Mouse (Mus musculus) Muller cell, postnatal 12 days (primary cell): Measurements from ENCODE around the gene Olfr731.

Experiments
- DNase-seq: peaks from one replicate; pipeline ENCODE4 v3.0.0-alpha.2; 2015; ENCODE audit errors: inconsistent ontology term

Olfr731 gene

GRCm38 (mm10) chr14:50241766-50242165, at the start of gene Olfr731:
Gene Olfr731, minus strand, starts transcription at chr14:50241866.
- DNase-seq, result no peak

GRCm38 (mm10) chr14:50284106-50284505, 42.4 kb upstream of the Olfr731 start, which contains the start of gene Olfr732:
Gene Olfr732, minus strand, starts transcription at chr14:50284206.
- no peak for DNase-seq

- DNase-seq, result no peak
Observed at GRCm38 (mm10) chr14:50188098-50188497, 53.6 kb downstream of the Olfr731 start, which contains the start of gene Olfr730. Gene Olfr730, minus strand, starts transcription at chr14:50188198.
